Mouse (Mus musculus) MN1 (cell line): Measurements from ENCODE around the gene D1Ertd622e.
"Not testable (repeated sequence)": the region's sequence is repeated elsewhere in the genome, so short reads cannot be mapped to it uniquely, and the experiment has no call there.

Experiments
- DNase-seq: peaks from one replicate; pipeline ENCODE4 v3.0.0-alpha.2; 2016; ENCODE audit warnings: low spot score

D1Ertd622e gene

DNA sequence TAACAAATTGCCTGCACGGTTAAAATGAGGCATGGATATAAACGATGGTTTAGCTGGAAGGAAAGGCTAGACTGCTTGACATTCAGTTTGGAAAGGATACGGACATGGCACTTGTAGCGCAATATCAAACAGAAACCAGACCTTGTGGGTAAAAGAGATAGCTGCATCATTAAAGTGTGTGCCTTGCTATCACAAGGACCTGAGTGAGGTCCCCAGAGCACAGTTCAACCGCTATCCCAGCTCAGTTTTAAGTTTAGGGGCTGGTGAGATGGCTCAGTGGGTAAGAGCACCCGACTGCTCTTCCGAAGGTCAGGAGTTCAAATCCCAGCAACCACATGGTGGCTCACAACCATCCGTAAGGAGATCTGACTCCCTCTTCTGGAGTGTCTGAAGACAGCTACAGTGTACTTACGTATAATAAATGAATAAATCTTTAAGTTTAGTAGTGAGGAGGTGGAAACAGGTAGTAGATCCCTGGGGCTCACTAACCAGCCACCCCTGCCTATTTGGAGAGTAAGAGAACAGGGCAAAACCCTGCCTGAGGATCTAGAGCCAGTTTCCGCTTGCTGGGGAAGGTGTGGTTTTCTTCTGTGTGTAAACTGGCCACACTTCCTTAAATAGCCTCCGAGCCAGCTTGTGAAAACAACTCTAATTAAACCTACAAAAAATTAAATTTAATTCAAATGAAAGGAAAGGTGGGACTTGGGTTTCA lies 29.2 kb downstream of the D1Ertd622e start:
- no peak for DNase-seq

DNA sequence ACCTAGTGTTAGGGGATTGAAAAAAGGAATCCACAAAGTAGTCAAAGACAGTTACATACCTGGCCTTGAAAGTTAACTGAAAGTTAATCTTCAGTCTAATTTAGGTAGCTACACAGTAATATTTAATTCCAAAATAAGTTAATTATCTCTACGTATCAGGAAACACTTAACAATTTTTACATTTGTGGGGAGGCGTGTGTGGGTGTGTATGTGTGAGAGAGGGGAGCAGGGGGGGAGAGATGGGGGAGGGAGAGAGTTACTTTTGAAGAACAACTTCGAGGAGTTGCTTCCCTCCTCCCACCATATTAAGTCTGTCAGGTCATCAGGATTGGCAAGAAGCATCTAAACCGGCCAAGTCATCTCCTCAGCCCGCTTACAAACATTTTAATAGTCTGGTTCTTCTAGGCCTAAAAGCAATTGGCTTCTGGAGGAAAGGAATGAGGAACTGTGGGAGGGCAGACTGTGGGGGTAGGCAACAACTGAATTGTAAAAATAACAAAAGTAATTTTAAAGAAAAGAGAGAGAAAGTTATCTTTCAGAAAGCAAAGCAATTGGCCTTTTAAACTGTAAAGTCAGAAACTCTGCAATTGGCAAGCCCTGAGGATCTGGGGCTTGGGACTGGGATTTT lies 29.9 kb downstream of the D1Ertd622e start:
- DNase-seq = no peak

DNA sequence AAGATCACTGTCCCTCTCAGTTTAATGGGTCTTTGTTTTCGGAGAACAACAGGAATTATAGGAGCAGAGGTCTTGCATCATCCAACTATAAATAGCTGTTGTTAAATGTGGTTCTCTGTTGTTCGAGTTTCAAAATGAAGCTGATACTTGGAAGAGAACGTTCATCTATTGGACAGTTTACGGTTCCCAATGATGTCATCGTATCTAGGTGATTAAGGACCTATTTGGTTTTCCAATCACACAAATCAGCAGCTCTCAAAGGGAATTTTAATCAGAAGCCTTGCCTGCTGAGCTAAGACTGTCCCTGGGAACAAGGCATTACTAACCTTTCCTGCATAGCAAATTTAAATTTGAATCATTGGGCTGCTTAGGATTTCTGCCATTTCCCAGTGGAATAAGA lies 31.7 kb downstream of the D1Ertd622e start:
- DNase-seq = no peak

DNA sequence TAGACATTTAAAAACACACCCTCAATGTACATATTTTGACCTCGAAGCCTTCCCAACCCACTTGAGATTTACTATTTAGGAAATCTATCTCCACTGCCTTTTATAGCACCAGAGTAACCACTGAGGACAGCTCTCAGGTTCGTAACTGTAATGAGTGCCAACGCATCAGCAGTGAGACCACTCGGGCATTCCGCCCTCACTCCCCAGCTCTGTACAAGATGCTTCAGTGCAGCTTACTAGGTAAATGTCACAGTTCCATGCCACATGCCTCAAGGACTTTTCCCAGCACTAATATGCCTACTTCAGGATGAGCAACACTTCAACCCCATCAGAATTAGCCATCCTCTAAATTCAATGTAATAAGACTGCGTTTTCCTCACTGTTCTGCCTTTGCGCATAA lies 33.0 kb downstream of the D1Ertd622e start:
- no peak for DNase-seq

DNA sequence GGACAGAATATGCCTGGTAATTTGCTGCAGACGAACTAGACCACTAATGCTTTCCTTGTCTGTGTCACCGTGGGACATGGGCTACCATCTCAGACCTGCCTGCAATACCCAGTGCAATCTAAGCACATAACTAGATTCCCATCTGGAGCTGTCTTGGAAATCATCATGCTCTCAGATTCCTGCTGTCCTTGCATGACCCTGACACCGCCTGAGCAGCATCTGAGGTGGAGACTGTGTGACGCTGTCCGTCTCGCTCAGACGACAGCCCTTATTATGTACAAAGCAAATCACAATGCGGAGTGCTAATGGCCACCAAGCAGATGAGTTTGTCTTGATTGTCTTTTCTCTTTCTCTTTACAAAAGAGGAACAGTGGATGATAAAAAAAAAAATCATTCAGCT lies 33.9 kb downstream of the D1Ertd622e start:
- DNase-seq = no peak

DNA sequence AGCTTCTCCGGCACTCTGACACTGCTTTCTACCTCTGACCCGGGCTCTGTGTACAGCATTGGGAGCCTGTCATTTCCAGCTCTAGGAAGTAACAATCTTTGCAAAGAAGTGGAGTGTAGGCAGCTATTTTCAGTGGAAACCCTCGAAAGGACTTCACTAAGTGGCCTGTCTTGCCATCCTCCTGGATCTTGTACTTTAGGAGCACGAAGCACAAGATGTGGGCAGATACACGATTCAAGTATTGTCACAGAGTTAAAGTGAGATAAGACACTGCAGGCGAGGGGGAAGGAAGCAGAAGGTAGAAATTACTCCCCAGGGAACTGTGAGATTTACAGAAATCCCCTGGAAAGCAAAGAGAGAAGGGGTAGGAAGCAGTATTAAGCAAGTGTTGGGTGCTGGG lies 36.4 kb downstream of the D1Ertd622e start:
- no peak for DNase-seq

DNA sequence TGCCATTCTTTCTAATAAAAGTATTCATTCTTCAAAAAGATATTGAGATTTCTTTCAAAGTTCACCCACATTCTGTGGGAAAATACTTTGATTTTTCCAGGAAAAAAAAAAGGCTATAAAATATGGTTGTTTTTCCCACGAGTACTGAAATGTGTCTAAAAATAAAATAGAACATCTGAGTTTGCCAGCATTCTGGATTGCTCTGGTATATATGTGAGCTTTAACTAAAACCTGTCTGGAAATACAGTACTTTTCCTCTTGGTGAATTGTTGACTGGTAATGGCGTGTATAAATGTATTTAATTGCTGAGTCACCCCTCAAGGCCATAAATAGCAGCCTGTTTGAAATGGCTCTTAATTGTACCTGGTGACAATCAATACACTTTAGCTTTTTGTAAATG lies 37.5 kb downstream of the D1Ertd622e start:
- no peak for DNase-seq

DNA sequence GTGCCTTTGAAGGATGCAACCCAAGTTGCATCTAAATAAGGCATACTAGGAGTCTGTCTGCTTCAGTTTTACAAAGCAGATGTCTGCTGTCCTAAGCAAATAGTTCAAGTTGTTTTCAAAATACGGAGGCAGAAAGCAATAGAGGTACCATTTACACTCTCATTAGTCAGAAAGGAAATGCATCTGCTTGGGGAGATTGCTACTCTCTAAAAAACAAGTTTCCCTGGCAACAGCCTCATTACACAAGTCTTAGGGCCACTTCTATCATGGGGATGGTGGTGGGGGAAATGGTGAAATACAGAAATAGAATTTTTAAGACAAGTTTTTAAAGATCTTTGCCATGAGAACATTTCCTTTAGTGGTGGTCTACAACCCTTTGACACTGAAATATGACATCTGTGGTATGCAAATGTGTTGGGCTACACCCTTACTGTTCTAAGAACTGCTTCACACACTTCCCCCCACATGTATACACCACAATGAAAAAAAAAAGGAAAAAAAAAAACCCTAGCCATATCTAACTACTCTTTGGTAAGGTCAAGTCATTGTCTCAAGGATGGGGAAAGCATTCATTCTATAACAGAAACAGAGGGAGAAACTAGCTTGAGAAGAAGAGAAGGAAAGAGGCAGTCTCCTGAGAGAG lies 38.5 kb downstream of the D1Ertd622e start:
- no peak for DNase-seq

DNA sequence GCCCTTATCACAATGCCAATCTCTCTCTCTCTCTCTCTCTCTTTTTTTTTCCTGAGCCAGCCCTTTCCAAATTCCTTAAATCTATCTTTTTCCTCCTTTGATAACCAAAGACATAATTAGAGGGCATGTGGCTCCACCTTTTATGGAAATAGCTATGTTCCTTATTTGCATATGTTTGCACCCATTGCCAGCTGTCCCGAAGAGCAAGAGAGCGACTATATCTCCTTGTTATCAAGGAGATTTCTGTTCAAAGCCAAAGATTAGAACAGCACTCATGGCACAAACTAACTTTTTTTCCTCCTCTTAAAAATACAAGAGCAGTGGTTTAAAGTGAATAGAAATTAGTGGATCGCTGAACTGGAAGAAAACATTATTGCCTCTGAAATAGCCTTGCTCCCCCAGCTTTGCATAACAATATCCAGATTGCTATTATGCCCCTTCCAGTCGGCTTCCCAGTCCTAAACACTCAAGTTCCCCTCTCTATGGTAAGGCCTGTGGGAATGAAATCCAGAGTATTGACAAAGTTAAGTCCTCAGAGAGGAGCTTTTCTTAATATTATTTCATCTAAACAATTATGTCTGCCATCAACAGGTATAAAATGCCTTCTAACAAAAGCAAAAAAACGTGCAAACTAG lies 39.2 kb downstream of the D1Ertd622e start:
- DNase-seq = no peak

DNA sequence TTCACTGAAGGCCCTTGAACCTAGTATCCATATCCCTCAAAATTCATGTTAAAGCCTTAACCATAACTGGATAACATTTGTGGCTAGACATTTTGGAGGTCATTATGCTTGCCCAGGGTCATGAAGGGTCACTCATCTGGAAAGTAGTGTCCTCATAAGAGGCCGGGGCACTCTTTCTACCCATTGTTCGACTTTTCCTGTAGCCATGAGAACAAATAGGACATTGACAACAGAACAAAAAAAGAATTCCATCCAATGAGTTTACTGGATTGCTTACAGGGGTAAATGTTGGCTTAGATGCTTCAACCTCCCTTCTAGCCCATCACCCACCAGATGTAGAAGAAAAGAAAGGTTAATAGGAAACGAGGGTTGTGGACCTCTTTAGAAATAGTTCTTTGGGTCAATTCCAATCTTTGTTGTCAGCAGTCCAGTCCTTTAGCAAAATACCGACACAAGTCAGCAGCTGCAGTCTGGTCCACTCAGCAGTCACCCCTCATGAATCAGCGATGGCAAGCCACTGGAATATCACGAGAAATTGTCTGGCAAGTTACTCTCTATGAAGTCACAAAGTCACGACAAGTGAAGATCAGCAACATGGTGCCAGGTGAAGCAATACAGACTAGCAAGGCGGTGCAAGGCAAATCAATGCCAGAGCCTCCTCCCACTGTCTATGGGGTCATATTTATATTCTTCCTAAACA lies 42.1 kb downstream of the D1Ertd622e start:
- DNase-seq = no peak

DNA sequence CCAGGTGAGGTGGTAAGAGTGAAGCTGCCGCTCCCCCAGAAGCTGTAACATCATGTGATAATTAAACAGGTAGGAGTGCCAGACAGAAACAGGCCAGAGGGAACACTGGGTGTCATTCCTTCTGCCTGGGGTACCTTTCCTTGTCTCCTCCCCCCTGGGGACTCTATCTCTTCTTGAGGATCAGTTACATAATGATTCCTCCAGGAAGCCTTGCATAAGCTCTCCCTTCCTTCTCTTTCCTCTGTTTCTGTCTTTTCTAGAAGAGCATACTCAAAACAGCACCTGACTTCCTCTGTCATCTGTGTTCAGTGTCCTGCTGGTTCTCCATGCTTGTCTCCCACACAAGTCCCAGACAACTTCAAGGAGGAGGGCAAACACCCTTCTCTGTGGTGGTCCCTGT lies 46.3 kb downstream of the D1Ertd622e start:
- DNase-seq = no peak

DNA sequence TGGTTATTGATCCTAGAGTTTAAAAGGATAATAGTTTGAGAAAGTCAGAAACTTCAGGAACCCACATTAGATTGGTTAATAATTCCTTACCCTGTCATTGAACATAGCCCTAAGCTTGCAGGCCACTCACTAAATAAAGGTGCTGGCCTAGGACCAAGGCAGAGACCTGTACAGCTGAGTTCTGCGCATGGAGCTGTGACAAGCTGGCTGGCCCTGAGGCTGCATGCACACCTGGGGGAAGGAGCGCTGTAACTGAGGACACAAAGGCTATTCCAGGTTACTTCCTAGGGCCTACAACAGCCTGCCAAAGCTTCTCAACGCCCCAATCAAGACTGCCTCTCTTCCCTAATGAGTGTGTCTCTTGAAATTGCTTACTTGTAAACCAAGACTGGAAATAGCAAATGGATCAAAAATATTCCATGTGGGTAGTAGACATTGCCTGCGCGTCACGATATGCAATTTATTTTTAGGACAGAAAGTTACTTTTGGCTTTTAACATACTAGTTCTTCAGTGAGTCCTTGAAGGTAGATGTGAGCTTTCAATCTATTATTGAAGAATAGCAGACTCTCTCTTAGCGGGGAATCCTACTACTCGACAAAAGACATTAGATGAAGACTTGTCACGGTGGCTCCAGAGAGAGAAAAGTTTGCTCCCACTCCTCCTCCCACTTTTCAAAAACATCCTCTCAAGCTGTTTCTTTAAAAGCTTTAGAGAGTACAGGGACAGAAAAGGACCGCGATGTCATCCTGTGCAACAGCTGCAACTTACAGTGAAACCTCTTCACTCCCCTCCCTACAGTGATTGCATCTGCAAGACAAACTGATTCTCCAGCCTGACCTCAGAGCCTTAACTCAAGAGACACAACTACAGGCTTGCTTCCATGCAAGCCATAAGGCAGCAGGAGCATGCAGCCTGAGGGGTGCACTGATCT lies 47.1 kb downstream of the D1Ertd622e start:
- no peak for DNase-seq

DNA sequence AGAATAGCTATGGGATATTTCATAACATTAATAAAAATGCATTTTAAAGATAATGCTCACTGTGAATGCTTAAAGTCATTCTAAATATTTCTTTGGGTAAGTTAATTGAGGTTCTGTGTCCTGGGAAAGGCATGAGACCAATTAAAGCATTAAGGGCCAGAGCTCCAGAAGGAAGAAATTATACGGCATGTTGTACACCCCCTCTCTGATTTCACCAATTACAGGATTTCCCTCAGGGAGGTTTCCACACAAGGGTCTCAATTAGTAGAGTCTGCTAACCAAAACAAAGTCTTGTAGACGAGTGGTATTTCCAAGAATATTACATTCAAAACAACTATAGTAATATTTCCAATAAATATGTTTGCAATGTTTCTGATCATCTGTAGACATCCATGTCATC lies 50.1 kb downstream of the D1Ertd622e start:
- no peak for DNase-seq

DNA sequence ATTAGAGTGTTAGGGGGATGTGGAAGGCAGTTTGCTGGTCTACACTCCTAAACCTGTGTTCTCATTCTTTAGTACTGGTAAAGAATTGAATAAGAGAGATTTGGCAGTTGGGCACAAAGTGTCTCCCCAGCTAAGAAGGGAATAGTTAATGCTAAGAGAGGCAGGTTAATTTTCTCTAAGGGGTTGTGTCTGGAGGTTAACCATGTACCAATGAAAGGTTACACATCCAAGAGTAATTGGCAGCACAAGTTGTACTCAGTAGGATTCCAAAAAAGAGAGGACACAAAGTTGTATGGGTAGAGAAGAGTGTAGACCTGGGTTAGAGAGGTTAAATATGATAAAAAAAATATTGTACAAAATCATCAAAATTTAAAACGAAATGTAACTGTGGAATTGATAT lies 58.5 kb downstream of the D1Ertd622e start:
- no peak for DNase-seq

DNA sequence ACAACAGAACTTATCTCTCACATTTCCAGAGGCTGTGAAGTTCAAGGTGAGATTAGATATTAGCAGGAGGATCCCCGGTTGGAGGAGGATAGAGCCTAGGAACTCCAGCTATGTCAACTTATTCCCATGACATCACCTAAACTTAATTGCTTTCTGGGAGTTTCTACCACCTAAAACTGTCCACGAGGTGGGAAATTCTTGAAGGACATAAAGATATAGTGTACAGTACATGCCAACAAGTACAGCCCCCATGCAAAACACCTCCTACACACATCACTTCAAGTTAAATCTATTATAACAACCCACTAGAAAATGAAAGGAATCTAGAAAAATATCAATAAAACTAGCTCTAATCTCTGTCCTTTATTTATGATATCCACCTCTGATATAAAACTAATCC lies 61.5 kb downstream of the D1Ertd622e start:
- no peak for DNase-seq

DNA sequence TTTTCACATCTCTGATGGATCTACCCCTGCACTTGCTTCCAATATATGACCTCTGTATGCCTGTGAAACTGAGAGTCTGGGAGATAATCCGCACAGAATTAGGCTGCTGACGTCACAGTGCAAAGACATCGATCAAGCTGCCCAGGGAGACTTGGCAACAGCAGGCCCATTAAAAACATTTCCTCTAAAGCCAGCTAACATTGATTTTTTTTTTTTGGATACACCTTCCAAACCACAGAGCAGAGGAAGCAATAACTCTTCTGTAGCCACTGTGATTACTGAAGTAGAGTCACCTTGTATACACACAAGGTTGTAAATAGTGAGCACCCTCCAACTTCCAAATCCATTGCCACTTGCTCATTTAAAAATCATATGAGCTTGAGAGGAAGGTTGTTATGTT lies 62.8 kb downstream of the D1Ertd622e start:
- no peak for DNase-seq

DNA sequence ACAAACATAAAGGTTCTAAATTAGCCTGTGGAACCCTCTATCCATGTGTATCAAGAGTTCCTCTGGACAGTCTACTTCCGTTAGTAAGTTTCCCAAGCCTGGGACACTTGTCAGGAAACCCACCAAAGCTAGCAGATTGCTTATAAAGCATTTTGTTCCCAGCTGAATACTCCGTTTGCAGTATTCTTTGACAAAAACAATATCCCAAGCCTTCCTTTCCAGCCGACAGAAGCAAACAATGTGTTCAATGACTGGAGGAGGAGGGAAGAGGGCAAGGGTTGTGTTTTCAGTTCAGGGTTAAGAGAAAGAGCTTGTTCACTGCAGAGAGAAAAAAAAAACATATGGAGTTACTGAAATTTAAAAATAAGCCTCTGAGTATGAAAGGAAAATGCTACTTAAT lies 73.3 kb downstream of the D1Ertd622e start:
- DNase-seq = no peak

DNA sequence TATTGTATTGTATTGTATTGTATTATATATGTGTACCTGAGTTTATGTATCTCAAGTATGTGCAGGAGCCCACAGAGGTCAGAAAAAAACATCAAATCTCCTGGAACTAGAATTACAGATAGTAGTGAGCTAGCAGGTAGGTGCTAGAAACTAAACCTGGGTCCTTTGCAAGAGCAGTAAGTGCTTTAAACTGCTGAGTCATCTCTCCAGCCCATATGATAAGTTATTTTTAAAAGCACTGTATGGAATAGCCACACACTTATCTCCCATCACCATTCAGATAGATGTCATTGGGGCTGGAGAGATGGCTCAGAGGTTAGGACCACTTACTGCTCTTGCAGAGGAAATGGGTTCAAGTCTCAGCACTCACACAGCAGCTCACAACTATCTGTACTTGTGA lies 76.8 kb downstream of the D1Ertd622e start:
- DNase-seq = no peak

DNA sequence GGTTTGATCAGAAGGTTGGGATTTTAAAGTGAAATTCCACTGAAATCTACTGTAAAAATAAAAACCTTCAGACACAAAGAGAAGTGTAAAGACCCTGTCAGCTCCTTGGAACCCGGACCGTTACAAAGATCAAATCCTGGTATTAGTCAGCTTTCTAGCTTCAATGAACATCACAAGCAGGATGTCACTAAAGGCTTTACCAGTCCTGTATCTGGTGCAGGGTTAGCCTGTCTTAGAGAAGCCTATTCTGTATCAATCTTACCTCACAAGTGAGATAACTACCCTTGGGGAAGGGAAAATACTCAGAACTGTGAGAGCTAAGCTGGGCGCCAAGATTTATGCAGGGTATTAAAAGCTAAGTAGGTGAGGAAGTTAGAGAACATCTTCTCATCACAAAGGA lies 77.7 kb downstream of the D1Ertd622e start:
- DNase-seq = no peak

DNA sequence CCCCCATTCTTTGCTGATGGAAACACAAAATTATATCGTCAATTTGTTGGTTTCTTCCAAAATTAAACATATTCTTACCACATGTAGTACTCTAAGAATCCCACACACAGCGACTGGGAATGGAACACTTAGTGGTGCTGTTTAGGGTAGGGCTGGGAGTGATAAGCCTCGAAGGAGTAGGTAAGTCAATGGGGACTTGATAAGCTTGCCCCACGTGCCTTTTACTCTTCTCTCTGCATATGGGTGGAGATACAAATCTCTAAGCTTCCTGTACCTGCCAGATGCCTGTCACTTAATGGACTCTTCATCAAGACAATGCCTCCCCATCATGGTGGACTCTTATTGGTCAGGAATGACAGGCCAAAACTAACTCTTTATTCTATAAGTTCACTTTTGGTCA lies 78.8 kb downstream of the D1Ertd622e start:
- no peak for DNase-seq

DNA sequence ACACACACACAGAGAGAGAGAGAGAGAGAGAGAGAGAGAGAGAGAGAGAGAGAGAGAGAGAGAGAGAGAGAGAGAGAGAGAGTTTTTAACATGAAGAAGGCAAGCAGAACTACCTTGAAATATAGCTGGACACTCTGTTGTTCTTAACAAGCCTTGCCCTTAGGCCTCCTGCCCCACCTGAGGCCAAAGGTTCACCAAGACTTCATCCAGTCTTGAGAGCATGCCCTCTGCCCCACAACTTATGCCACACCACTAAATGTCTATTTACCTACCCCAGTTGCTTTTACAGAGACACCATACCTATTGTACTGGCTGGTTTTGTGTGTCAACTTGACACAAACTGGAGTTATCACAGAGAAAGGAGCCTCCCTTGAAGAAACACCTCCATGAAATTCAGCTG lies 81.2 kb downstream of the D1Ertd622e start:
- not testable (repeated sequence) for DNase-seq
